Mouse (Mus musculus) bone marrow macrophage, adult 2 months (primary cell): ENCODE measurements at regions not wholly inside any gene's neighbourhood (a gene's known extent, or its start where the extent isn't known, plus 50 kb on each side); places are given as distances from the start of the nearest gene placed in this dataset.

Source experiments
- CTCF ChIP-seq: IDR thresholded peaks from 2 replicates; pipeline ENCODE4 v1.5.1; 2012; ENCODE audit warnings: low read depth, mild to moderate bottlenecking, low read length, moderate library complexity
- POLR2A ChIP-seq: IDR thresholded peaks from 2 replicates; pipeline ENCODE4 v1.6.1; 2012; ENCODE audit warnings: mild to moderate bottlenecking, low read depth, low read length, borderline replicate concordance

DNA sequence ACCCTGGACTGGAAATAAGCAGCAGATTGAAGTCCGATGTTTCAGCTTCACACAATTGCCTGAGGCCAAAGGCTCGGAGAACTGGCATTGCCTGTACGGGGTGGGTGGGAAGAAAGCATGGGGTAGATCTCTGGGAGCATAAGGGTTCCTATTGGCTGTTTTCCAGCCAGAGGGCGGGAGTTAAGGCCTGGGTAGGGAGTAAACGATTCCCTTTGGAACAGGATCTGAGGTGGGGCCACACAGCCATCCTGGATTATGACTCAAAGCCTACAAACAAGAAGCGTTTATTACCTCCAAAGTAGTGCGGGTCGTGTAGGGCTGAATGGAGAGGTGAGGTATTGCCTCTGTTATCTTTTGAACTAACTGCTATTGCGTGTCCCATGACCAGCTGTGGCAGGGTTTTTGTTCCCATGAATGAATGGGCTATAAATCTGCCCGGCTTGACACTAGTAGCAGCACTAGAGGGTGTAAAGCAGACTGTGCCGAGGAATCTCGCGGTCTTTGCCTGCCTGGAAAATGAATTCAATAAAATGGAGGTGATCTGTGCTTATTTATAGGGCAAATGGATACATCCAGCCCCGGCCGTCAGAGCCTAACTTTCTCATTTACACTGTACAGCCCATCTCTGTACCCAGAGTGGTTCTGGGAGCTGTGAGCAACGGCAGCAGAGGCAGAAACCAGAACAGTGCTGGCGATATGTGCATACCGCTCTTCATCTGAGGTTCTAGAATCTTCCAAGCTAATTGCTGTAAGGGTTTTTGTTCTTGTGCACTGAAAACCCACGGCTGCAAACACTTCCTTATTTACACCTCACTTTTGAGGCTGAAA lies 214.3 kb upstream of the Zfp507 start:
- TF ChIP-seq POLR2A (no peak), CTCF (no peak)
